In genomic region chr2:175158642-175159041, GRCm38 (mm10) we compare ENCODE assay signal across 35 mouse cellular contexts.
"Had no signal": no experiment of that assay in that cellular context is flagged by ENCODE, and none has a peak within 500 bp of the region (broad histone marks: within the 10 kb centered on the region; RNA-seq: fewer than 3 reads in every experiment).

No protein-coding gene starts in this region.

- H3K4me3 ChIP-seq: heart, embryonic 10.5 days; heart, embryonic 12.5 days; heart, embryonic 13.5 days; heart, embryonic 15.5 days; hindbrain, embryonic 10.5 days; hindbrain, embryonic 12.5 days; hindbrain, embryonic 13.5 days; hindbrain, embryonic 15.5 days; intestine, embryonic 15.5 days; kidney, embryonic 15.5 days; layer of hippocampus, adult 2 months had no signal

- ATAC-seq: hindbrain, embryonic 16.5 days; hindbrain, postnatal 0 days; inflammation-experienced regulatory T-cells, adult 6 months; intestine, embryonic 15.5 days; intestine, embryonic 16.5 days; intestine, postnatal 0 days had no signal

- H3K4me1 ChIP-seq: heart, embryonic 10.5 days; heart, embryonic 12.5 days; heart, embryonic 13.5 days; heart, embryonic 15.5 days; hindbrain, embryonic 10.5 days; hindbrain, embryonic 12.5 days; hindbrain, embryonic 13.5 days; hindbrain, embryonic 15.5 days; intestine, embryonic 15.5 days; kidney, embryonic 15.5 days had no signal

- H3K9ac ChIP-seq: heart, embryonic 12.5 days; heart, embryonic 13.5 days; heart, embryonic 15.5 days; hindbrain, embryonic 12.5 days; hindbrain, embryonic 13.5 days; hindbrain, embryonic 14.5 days; hindbrain, embryonic 15.5 days; intestine, embryonic 15.5 days; kidney, embryonic 15.5 days had no signal

- DNase-seq: heart, postnatal 10 days; heart, postnatal 14 days; heart, postnatal 36 days; heart, postnatal 4 days; kidney, adult 11 months; kidney, adult 18-20 months; kidney, adult 2 months; kidney, adult 8-10 months; kidney, adult 9 months; kidney, postnatal 10 days; kidney, postnatal 14 days; kidney, postnatal 25 days; kidney, postnatal 36 days; kidney, postnatal 4 days; layer of hippocampus, adult 9-11 months; layer of hippocampus, postnatal 36 days had no signal

- H3K36me3 ChIP-seq: heart, embryonic 10.5 days; heart, embryonic 12.5 days; heart, embryonic 13.5 days; heart, embryonic 15.5 days; hindbrain, embryonic 10.5 days; hindbrain, embryonic 12.5 days; hindbrain, embryonic 13.5 days; hindbrain, embryonic 15.5 days; intestine, embryonic 15.5 days; kidney, embryonic 15.5 days had no signal

- H3K9me3 ChIP-seq: intestine, embryonic 15.5 days had no signal

- H3K27me3 ChIP-seq: heart, embryonic 12.5 days; heart, embryonic 13.5 days; heart, embryonic 15.5 days; hindbrain, embryonic 12.5 days; hindbrain, embryonic 13.5 days; hindbrain, embryonic 15.5 days; intestine, embryonic 15.5 days; kidney, embryonic 15.5 days had no signal

- H3K4me2 ChIP-seq: heart, embryonic 11.5 days; heart, embryonic 12.5 days; heart, embryonic 13.5 days; heart, embryonic 15.5 days; hindbrain, embryonic 12.5 days; hindbrain, embryonic 13.5 days; hindbrain, embryonic 14.5 days; hindbrain, embryonic 15.5 days; intestine, embryonic 15.5 days; kidney, embryonic 15.5 days had no signal

- H3K27ac ChIP-seq: heart, embryonic 10.5 days; heart, embryonic 13.5 days; heart, embryonic 15.5 days; hindbrain, embryonic 10.5 days; hindbrain, embryonic 12.5 days; hindbrain, embryonic 13.5 days; hindbrain, embryonic 14.5 days; hindbrain, embryonic 15.5 days; hindbrain, postnatal 0 days; intestine, embryonic 15.5 days; kidney, embryonic 15.5 days; kidney, postnatal 0 days; layer of hippocampus, adult 2 months had no signal
